Mouse (Mus musculus) forebrain, embryonic 10.5 days (tissue): ENCODE measurements at regions not wholly inside any gene's neighbourhood (a gene's known extent, or its start where the extent isn't known, plus 50 kb on each side); places are given as distances from the start of the nearest gene placed in this dataset.

Experiments
- DNase-seq: peaks from one replicate; pipeline ENCODE4 v3.0.0-alpha.2; 2017; ENCODE audit warnings: low spot score; ENCODE audit errors: extremely low spot score
- H3K27ac ChIP-seq: fragments of 300-500 bp; sonication (generic); 2 replicates; pipeline ENCODE4 v1.5.1; 2016; ENCODE audit warnings: mild to moderate bottlenecking
- H3K27me3 ChIP-seq: fragments of 300-500 bp; sonication (generic); 2 replicates; pipeline ENCODE4 v1.6.1; 2016; ENCODE audit warnings: mild to moderate bottlenecking; ENCODE audit not compliant: poor library complexity, severe bottlenecking
- H3K36me3 ChIP-seq: fragments of 300-500 bp; sonication (generic); replicated peaks from 2 replicates; pipeline ENCODE4 v1.6.1; 2016; ENCODE audit warnings: mild to moderate bottlenecking, moderate library complexity
- H3K4me1 ChIP-seq: fragments of 300-500 bp; sonication (generic); 2 replicates; pipeline ENCODE4 v1.6.1; 2016
- H3K4me3 ChIP-seq: fragments of 300-500 bp; sonication (generic); 2 replicates; pipeline ENCODE4 v1.5.1; 2016; ENCODE audit warnings: mild to moderate bottlenecking, moderate library complexity
- H3K9me3 ChIP-seq: fragments of 300-500 bp; sonication (generic); 2 replicates; pipeline ENCODE4 v1.6.1; 2016; ENCODE audit warnings: mild to moderate bottlenecking, moderate library complexity
- WGBS: fragments of 180-500 bp; shearing (Covaris S2); methylation state at CpG from one replicate; pipeline ENCODE4 v1.1.7; 2016; 5-methylcytosine and 5-hydroxymethylcytosine counted together

- 0 out of 2 replicates have a peak, but pooled peaks cover 3% of the 10 kb centered on the region for H3K4me1 ChIP-seq
- H3K27me3 ChIP-seq: no peaks in the 10 kb centered on the region
- no peak overlapping the region for H3K27ac ChIP-seq
- H3K36me3 ChIP-seq: no peaks in the 10 kb centered on the region
- no peaks in the 10 kb centered on the region for H3K9me3 ChIP-seq
- no peak overlapping the region for H3K4me3 ChIP-seq
- DNase-seq: no peak
Observed at GRCm38 (mm10) chr8:89582566-89582965, 538.6 kb upstream of the Sall1 start.

DNA sequence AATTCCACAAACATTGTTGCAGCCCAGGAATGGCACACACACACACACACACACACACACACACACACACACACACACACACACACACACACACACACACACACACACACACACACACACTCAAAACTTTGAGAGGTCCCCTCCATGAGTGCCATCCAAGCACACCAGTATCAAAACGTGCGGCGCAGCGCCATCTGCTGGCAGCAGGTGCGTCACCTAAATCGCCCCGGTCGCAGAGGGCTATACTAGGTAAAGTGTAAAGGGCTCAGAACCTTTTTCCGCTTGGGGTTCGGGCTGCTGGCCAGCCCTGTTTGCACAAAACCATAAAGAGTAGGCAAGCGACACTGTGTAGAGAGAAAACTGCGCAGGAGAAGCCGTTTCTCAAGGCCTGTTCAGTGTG lies 527.9 kb upstream of the Sall1 start:
- peak overlapping the region; percentile 44; the same call in 1 of the 2 replicates for H3K27ac ChIP-seq
- H3K27me3 ChIP-seq: peaks cover 30% of the 10 kb centered on the region
- no peak overlapping the region for H3K4me3 ChIP-seq
- H3K9me3 ChIP-seq: no peaks in the 10 kb centered on the region
- 2% methylated on average over 13 of the region's 13 CpGs for WGBS
- peaks cover 55% of the 10 kb centered on the region for H3K4me1 ChIP-seq
- DNase-seq: peak; percentile 85
- H3K36me3 ChIP-seq: no peaks in the 10 kb centered on the region

DNA sequence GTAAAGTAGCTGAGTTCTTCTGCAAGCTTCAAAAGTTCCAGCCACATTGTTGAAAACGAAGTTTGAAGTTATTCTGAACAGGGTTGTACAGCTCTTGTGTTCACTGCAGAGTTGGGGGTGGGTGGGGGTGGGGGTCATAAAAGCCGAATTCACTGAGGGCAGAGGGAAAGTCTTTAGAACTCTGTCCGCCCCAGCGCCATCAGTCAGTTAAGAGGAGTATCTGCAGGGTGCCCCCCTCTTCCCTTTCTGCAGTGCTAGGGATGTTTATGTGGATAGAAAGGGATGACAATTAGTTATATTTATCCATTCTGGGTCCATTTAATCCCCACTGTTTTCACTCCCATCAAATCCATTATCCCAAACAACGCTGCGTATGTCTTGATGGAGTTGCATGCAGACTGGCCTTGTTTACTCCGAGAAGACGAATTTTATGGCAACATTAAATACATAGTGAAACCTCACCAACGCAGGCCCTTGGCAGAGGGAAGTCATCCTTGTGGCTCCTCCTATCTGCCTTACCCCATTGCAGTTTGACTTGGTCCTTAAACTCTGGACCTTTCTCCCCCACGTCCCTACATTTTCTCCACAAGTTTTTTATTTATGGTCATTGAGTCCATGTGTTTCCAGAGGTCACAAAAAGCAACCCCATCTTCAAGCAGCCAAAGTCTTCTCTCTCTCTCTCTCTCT lies 526.8 kb upstream of the Sall1 start:
- Histone ChIP-seq H3K4me3 (no peak overlapping the region), H3K36me3 (no peaks in the 10 kb centered on the region), H3K27ac (peak overlapping the region; percentile 21; the same call in 1 of the 2 replicates), H3K27me3 (peaks cover 27% of the 10 kb centered on the region), H3K4me1 (peaks cover 59% of the 10 kb centered on the region), H3K9me3 (no peaks in the 10 kb centered on the region)
- no peak for DNase-seq
- WGBS: 31% methylated on average over 10 of the region's 10 CpGs

- H3K4me1 ChIP-seq: peaks cover 68% of the 10 kb centered on the region
- DNase-seq: no peak
- WGBS: 74% methylated on average over 9 of the region's 9 CpGs
Observed at GRCm38 (mm10) chr8:89569406-89569805, 525.4 kb upstream of the Sall1 start.

GRCm38 (mm10) chr8:89568641-89569040 lies 524.7 kb upstream of the Sall1 start:
- Histone ChIP-seq H3K9me3 (no peaks in the 10 kb centered on the region), H3K36me3 (no peaks in the 10 kb centered on the region), H3K27ac (no peak overlapping the region), H3K27me3 (peaks cover 36% of the 10 kb centered on the region), H3K4me1 (peaks cover 68% of the 10 kb centered on the region), H3K4me3 (no peak overlapping the region)
- 72% methylated on average over 7 of the region's 7 CpGs for WGBS
- no peak for DNase-seq

More at GRCm38 (mm10) chr8:89569406-89569805, 525.4 kb upstream of the Sall1 start:
- no peaks in the 10 kb centered on the region for H3K9me3 ChIP-seq
- no peak overlapping the region for H3K4me3 ChIP-seq
- no peaks in the 10 kb centered on the region for H3K36me3 ChIP-seq
- H3K27ac ChIP-seq: no peak overlapping the region
- H3K27me3 ChIP-seq: peaks cover 36% of the 10 kb centered on the region

DNA sequence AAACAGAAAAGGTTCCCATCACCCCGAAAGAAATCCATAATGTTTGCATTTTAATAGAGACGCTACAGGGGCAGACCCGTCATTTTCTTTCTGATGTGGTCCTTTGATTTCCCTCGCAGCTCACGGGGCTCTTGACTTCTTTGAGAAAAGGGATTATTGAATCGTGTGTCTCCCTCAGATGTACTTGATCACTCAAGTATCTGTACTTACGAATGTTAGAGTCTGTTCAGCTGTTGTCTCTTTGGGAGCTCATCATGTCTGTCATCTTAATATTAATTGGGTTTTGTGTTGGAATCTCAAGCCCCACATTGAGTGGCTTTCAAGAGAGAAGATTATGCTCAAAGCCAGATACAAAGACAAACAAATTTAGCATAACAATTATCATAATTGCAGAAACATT lies 523.0 kb upstream of the Sall1 start:
- H3K36me3 ChIP-seq: no peaks in the 10 kb centered on the region
- no peak overlapping the region for H3K4me3 ChIP-seq
- no peaks in the 10 kb centered on the region for H3K9me3 ChIP-seq
- no peak overlapping the region for H3K27ac ChIP-seq
- 68% methylated on average over 7 of the region's 7 CpGs for WGBS
- H3K4me1 ChIP-seq: peaks cover 54% of the 10 kb centered on the region
- H3K27me3 ChIP-seq: peaks cover 20% of the 10 kb centered on the region
- no peak for DNase-seq

DNA sequence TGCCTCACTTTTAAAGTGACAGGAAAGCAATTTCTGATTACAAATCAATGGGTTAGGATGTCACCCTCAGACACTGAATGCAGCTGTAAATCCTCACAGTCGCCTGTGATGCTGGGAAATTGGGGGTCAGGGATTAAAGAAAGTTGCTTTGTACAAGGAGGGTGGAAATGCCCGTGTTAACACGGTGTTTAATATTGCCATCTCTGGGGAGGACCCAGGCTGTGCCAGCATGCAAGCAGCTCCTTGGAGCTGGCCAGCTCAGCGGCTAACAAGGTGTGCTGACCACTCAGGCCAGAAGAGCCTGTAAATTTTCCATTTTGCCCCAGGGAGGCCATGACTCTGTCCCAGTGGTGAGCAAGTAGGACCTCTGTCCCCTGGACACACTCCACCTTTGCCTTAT lies 522.5 kb upstream of the Sall1 start:
- Histone ChIP-seq H3K27me3 (peaks cover 19% of the 10 kb centered on the region), H3K4me1 (peaks cover 49% of the 10 kb centered on the region), H3K36me3 (no peaks in the 10 kb centered on the region), H3K4me3 (no peak overlapping the region), H3K27ac (no peak overlapping the region), H3K9me3 (no peaks in the 10 kb centered on the region)
- 60% methylated on average over 4 of the region's 4 CpGs for WGBS
- DNase-seq: no peak

DNA sequence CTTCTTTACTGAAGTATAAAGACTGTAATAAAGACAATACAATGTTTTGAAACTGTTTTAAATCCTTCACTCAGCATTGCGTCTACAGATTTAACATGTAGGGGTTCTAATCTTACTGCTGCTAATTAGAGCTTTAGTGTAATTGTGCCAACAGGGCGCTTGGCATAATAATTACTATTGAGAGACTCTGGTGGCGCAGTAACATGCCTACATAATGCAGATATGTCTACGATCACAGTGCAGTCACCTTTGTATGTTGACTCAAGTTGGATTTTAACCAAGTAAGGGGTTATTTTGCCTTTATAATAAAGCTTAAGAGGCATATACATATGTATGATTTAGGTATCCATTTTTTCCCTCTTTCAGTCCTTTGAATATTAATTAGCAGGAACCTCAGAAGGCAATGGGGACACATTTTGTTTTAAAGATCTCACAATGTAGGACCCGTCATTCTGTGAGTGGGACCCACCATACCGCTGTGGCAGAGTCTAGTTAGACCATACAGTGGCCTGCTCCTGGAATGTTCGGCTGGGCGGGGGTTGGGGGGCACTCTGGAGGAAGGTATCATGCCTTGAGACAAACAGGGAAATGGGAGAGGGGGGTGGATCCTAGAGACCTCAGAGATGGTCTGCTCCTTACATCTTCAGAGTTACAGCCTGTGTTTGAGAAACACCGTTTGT lies 521.3 kb upstream of the Sall1 start:
- Histone ChIP-seq H3K4me3 (no peak overlapping the region), H3K27me3 (peaks cover 19% of the 10 kb centered on the region), H3K9me3 (no peaks in the 10 kb centered on the region), H3K27ac (no peak overlapping the region), H3K4me1 (peaks cover 47% of the 10 kb centered on the region), H3K36me3 (no peaks in the 10 kb centered on the region)
- WGBS: 87% methylated on average over 9 of the region's 9 CpGs
- DNase-seq: no peak

GRCm38 (mm10) chr8:89563544-89563943 lies 519.6 kb upstream of the Sall1 start:
- WGBS: 67% methylated on average over 2 of the region's 2 CpGs
- H3K4me1 ChIP-seq: peaks cover 29% of the 10 kb centered on the region

GRCm38 (mm10) chr8:89562597-89562996 lies 518.6 kb upstream of the Sall1 start:
- H3K27ac ChIP-seq: no peak overlapping the region
- H3K36me3 ChIP-seq: no peaks in the 10 kb centered on the region
- peaks cover 20% of the 10 kb centered on the region for H3K4me1 ChIP-seq
- peaks cover 19% of the 10 kb centered on the region for H3K27me3 ChIP-seq
- no peaks in the 10 kb centered on the region for H3K9me3 ChIP-seq
- no peak overlapping the region for H3K4me3 ChIP-seq
- no peak for DNase-seq
- WGBS: 80% methylated on average over 8 of the region's 8 CpGs

More at GRCm38 (mm10) chr8:89563544-89563943, 519.6 kb upstream of the Sall1 start:
- no peak overlapping the region for H3K4me3 ChIP-seq
- peaks cover 19% of the 10 kb centered on the region for H3K27me3 ChIP-seq
- no peak for DNase-seq
- no peaks in the 10 kb centered on the region for H3K36me3 ChIP-seq
- no peak overlapping the region for H3K27ac ChIP-seq
- no peaks in the 10 kb centered on the region for H3K9me3 ChIP-seq

DNA sequence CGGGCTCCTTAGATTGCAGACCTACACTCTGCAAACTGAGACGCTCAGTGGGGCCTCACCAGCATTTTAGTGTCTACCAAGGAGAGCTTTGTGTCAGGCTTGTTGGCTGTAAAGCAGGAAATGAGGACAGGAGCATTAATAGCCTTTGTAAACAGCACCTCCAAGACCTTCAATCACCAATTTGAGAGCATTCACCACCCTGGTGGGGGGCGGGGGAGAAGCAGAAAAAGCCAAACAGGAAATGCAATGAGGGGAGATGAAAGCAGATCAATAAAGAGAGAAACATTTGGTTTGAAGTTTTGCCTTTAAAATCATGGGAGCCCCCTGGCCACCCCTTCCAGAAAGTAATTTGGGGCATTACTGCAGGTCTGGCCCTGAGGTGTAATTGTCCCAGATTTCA lies 497.3 kb upstream of the Sall1 start:
- Histone ChIP-seq H3K36me3 (no peaks in the 10 kb centered on the region), H3K27ac (no peak overlapping the region), H3K4me1 (peaks cover 8% of the 10 kb centered on the region; the same call in 1 of the 2 replicates), H3K4me3 (no peak overlapping the region), H3K27me3 (no peaks in the 10 kb centered on the region), H3K9me3 (no peaks in the 10 kb centered on the region)
- WGBS: 32% methylated on average over 3 of the region's 3 CpGs
- no peak for DNase-seq

- no peak overlapping the region for H3K4me3 ChIP-seq
- no peak for DNase-seq
- H3K4me1 ChIP-seq: 0 out of 2 replicates have a peak, but pooled peaks cover 3% of the 10 kb centered on the region
- no peaks in the 10 kb centered on the region for H3K36me3 ChIP-seq
- H3K27ac ChIP-seq: no peak overlapping the region
- no peaks in the 10 kb centered on the region for H3K27me3 ChIP-seq
- no peaks in the 10 kb centered on the region for H3K9me3 ChIP-seq
- WGBS: 82% methylated on average over 10 of the region's 10 CpGs
Observed at GRCm38 (mm10) chr8:89534605-89535004, 490.6 kb upstream of the Sall1 start.

GRCm38 (mm10) chr8:89525041-89525440 lies 481.1 kb upstream of the Sall1 start:
- H3K27me3 ChIP-seq: no peaks in the 10 kb centered on the region
- H3K36me3 ChIP-seq: no peaks in the 10 kb centered on the region
- H3K27ac ChIP-seq: no peak overlapping the region
- H3K4me3 ChIP-seq: no peak overlapping the region
- 90% methylated on average over 6 of the region's 6 CpGs for whole genome bisulfite sequencing
- no peak for DNase-seq
- peaks cover 3% of the 10 kb centered on the region; the same call in 1 of the 2 replicates for H3K4me1 ChIP-seq
- no peaks in the 10 kb centered on the region for H3K9me3 ChIP-seq
